Mouse (Mus musculus) heart, embryonic 16.5 days (tissue): ENCODE measurements at regions not wholly inside any gene's neighbourhood (a gene's known extent, or its start where the extent isn't known, plus 50 kb on each side); places are given as distances from the start of the nearest gene placed in this dataset.
"Not testable (repeated sequence)": the region's sequence is repeated elsewhere in the genome, so short reads cannot be mapped to it uniquely, and the experiment has no call there.

Experiments
- ATAC-seq: fragments of 200-750 bp; cut with Nextera tagmentation; replicated peaks from 2 replicates; pipeline ENCODE4 v1.8.0; 2017; ENCODE audit warnings: moderate number of reproducible peaks; ENCODE audit not compliant: insufficient read depth, low FRiP score; ENCODE audit errors: extremely low read depth
- H3K27ac ChIP-seq: fragments of 300-500 bp; sonication (generic); 2 replicates; pipeline ENCODE4 v1.5.1; 2014; ENCODE audit warnings: mild to moderate bottlenecking, low read length, control low read depth, moderate library complexity
- H3K27me3 ChIP-seq: fragments of 300-500 bp; sonication (generic); 2 replicates; pipeline ENCODE4 v1.6.1; 2014; ENCODE audit warnings: low read length, mixed read lengths; ENCODE audit not compliant: control insufficient read depth, insufficient read depth
- H3K36me3 ChIP-seq: fragments of 300-500 bp; sonication (generic); 2 replicates; pipeline ENCODE4 v1.6.1; 2014; ENCODE audit not compliant: control insufficient read depth, insufficient read depth
- H3K4me1 ChIP-seq: fragments of 300-500 bp; sonication (generic); 2 replicates; pipeline ENCODE4 v1.6.1; 2014; ENCODE audit warnings: low read length, mixed read lengths; ENCODE audit not compliant: control insufficient read depth, insufficient read depth
- H3K4me2 ChIP-seq: fragments of 300-500 bp; sonication (generic); 2 replicates; pipeline ENCODE4 v1.6.1; 2014; ENCODE audit warnings: low read depth, mild to moderate bottlenecking, control low read depth, low read length
- H3K4me3 ChIP-seq: fragments of 300-500 bp; sonication (generic); 2 replicates; pipeline ENCODE4 v1.5.1; 2014; ENCODE audit warnings: mild to moderate bottlenecking, control low read depth, low read length
- H3K9ac ChIP-seq: fragments of 300-500 bp; sonication (generic); 2 replicates; pipeline ENCODE4 v1.6.1; 2014; ENCODE audit warnings: low read length, control low read depth
- H3K9me3 ChIP-seq: fragments of 300-500 bp; sonication (generic); replicated peaks from 2 replicates; pipeline ENCODE4 v1.6.1; 2016; ENCODE audit warnings: low read length; ENCODE audit not compliant: control insufficient read depth
- WGBS: fragments of 180-500 bp; shearing (Covaris S2); extraction: QIAGEN DNeasy Blood & Tissue Kit; methylation state at CpG from one replicate; pipeline ENCODE4 v1.1.7; 2014; 5-methylcytosine and 5-hydroxymethylcytosine counted together

DNA sequence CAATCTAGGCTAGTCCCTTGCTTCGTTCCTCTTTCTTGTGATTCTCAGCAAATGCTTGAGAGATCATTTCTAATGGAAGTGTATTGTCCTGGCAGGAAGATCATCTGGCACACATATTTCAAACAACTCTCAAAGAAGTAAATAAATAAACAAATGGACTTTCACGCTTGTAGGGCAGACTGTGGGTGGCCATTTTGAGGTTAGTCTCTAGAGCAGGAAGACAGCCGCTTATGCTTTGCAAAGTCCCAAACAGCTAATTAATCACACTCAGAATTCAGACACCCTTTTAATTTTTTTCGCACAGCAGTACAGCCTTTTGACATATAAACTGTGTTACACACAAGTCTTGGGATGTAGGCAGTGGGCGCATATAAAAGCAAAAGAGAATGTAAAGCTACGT is 451.1 kb downstream of the Gm11232 start:
- Histone ChIP-seq H3K4me3 (no peak overlapping the region), H3K4me1 (no peaks in the 10 kb centered on the region), H3K9me3 (no peaks in the 10 kb centered on the region), H3K27me3 (no peaks in the 10 kb centered on the region), H3K4me2 (no peak overlapping the region), H3K36me3 (no peaks in the 10 kb centered on the region), H3K9ac (no peak overlapping the region), H3K27ac (no peak overlapping the region)
- ATAC-seq: no peak
- 79% methylated on average over 6 of the region's 6 CpGs for WGBS

- H3K36me3 ChIP-seq, ATAC-seq, H3K9ac ChIP-seq, H3K27ac ChIP-seq, H3K27me3 ChIP-seq, H3K4me2 ChIP-seq, H3K9me3 ChIP-seq, H3K4me1 ChIP-seq, H3K4me3 ChIP-seq: not testable (repeated sequence)
- 55% methylated on average over 3 of the region's 3 CpGs for WGBS
Measured at GRCm38 (mm10) chr4:71295716-71296115, 462.0 kb downstream of the Gm11232 start.

GRCm38 (mm10) chr4:71291741-71292149 is 466.0 kb downstream of the Gm11232 start:
- H3K9ac ChIP-seq: no peak overlapping the region
- H3K27ac ChIP-seq: no peak overlapping the region
- no peak for ATAC-seq
- WGBS: 69% methylated on average over 10 of the region's 10 CpGs
- peaks cover 4% of the 10 kb centered on the region; the same call in 1 of the 2 replicates for H3K9me3 ChIP-seq
- no peaks in the 10 kb centered on the region for H3K36me3 ChIP-seq
- H3K4me1 ChIP-seq: no peaks in the 10 kb centered on the region
- peak overlapping the region; percentile 9; the same call in 1 of the 2 replicates for H3K4me3 ChIP-seq
- peak overlapping the region; percentile 1; the same call in 1 of the 2 replicates for H3K4me2 ChIP-seq
- no peaks in the 10 kb centered on the region for H3K27me3 ChIP-seq

GRCm38 (mm10) chr4:71291111-71291740 is 466.5 kb downstream of the Gm11232 start:
- H3K4me3 ChIP-seq: peak overlapping the region; percentile 9; the same call in 1 of the 2 replicates
- not testable (repeated sequence) for ATAC-seq, H3K27ac ChIP-seq

GRCm38 (mm10) chr4:71283147-71283546 is 474.6 kb downstream of the Gm11232 start:
- WGBS: 68% methylated on average over 1 of the region's 1 CpGs
- Histone ChIP-seq H3K27me3 (no peaks in the 10 kb centered on the region), H3K4me1 (no peaks in the 10 kb centered on the region), H3K9ac (no peak overlapping the region), H3K27ac (no peak overlapping the region), H3K4me3 (no peak overlapping the region), H3K9me3 (peaks cover under 1% of the 10 kb centered on the region; the same call in 1 of the 2 replicates), H3K4me2 (no peak overlapping the region), H3K36me3 (no peaks in the 10 kb centered on the region)
- ATAC-seq: no peak

More at GRCm38 (mm10) chr4:71291111-71291740, 466.5 kb downstream of the Gm11232 start:
- H3K36me3 ChIP-seq, H3K9me3 ChIP-seq, H3K4me1 ChIP-seq, H3K9ac ChIP-seq, H3K27me3 ChIP-seq: not testable (repeated sequence)
- peak overlapping the region; percentile 1; the same call in 1 of the 2 replicates for H3K4me2 ChIP-seq
- 85% methylated on average over 22 of the region's 22 CpGs for WGBS

DNA sequence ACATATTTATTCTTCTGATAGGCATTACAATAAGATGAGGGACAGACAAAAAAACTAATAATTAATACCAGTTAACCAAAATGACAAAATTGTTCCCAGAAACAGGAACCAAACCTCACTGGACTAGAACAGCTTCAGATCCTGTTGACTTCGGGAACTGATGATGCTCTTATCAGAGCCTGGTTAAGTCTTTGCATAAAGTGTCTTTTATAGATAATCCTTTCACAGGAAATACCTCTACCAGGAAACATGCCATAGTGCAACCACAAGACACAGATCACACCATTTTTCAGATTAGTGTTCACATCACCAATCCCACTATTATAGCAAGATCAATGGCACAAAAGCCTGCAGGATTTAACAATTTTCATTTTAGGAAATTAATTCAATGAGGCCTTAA is 478.1 kb downstream of the Gm11232 start:
- no peaks in the 10 kb centered on the region for H3K27me3 ChIP-seq
- no peak overlapping the region for H3K4me3 ChIP-seq
- no peaks in the 10 kb centered on the region for H3K9me3 ChIP-seq
- no peak overlapping the region for H3K4me2 ChIP-seq
- no peak overlapping the region for H3K9ac ChIP-seq
- ATAC-seq: no peak
- 47% methylated on average over 1 of the region's 1 CpGs for WGBS
- H3K4me1 ChIP-seq: no peaks in the 10 kb centered on the region
- H3K36me3 ChIP-seq: no peaks in the 10 kb centered on the region
- H3K27ac ChIP-seq: no peak overlapping the region

GRCm38 (mm10) chr4:71259897-71260296 is 497.9 kb downstream of the Gm11232 start:
- Histone ChIP-seq H3K27ac (no peak overlapping the region), H3K27me3 (no peaks in the 10 kb centered on the region), H3K36me3 (no peaks in the 10 kb centered on the region), H3K9ac (no peak overlapping the region), H3K4me1 (no peaks in the 10 kb centered on the region), H3K4me2 (no peak overlapping the region), H3K4me3 (no peak overlapping the region), H3K9me3 (no peaks in the 10 kb centered on the region)
- WGBS: 57% methylated on average over 2 of the region's 2 CpGs
- ATAC-seq: no peak

- H3K27me3 ChIP-seq: no peaks in the 10 kb centered on the region
- H3K9ac ChIP-seq: no peak overlapping the region
- WGBS: 69% methylated on average over 4 of the region's 4 CpGs
- no peak overlapping the region for H3K4me3 ChIP-seq
- no peak for ATAC-seq
- no peaks in the 10 kb centered on the region for H3K4me1 ChIP-seq
- no peaks in the 10 kb centered on the region for H3K9me3 ChIP-seq
- H3K36me3 ChIP-seq: no peaks in the 10 kb centered on the region
- no peak overlapping the region for H3K4me2 ChIP-seq
- H3K27ac ChIP-seq: no peak overlapping the region
Measured at GRCm38 (mm10) chr4:71230497-71230872, 527.3 kb downstream of the Gm11232 start.

DNA sequence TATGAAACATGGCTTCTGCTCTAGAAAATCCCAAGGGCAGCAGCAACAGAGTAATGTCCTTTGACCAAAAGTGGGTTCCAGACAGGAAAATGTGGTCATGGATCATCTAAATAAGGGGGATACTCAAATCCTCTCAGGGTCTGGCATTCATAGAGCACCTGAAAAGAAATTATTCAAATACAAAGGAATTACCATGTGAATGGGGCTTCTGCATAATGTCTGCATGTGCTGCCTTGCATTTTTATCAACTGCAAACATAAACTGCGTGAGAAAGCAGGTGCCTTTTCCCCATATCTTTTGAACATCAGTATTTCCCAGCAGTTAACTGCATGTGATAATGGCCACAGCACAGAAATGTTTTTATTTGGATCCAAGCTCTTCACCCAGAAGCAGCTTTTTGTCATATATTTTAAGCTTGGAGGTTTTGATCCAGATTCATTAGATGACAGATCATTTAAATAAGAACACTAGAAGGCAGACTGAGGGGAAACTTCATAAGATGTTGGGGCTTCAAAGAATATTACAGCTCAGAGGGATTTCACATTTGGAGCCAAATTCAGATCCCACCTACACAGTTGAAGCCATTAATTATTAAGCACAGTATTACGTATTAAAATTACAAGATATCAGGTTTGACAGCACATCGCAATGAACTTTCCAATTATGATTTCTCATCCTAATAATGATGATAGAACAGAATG is 527.8 kb downstream of the Gm11232 start:
- no peak for ATAC-seq
- Histone ChIP-seq H3K36me3 (no peaks in the 10 kb centered on the region), H3K4me1 (no peaks in the 10 kb centered on the region), H3K27ac (no peak overlapping the region), H3K4me2 (no peak overlapping the region), H3K9ac (no peak overlapping the region), H3K4me3 (no peak overlapping the region), H3K9me3 (no peaks in the 10 kb centered on the region), H3K27me3 (no peaks in the 10 kb centered on the region)
- WGBS: 77% methylated on average over 3 of the region's 3 CpGs
